Mouse (Mus musculus) left cerebral cortex, adult 18-20 months (tissue): ENCODE measurements around the gene Agr2. TPM values are rescaled to one million over a fixed set of nuclear protein-coding genes. Genes with fewer than 3 reads are reported as not detected.

ENCODE experiments used
- DNase-seq, 2 experiments: peaks; one replicate each; pipeline ENCODE4 v3.0.0; 2021 to 2022; ENCODE audit warnings: low spot score in 2 of 2, mixed read lengths in 1 of 2
- long read RNA-seq, 2 experiments: library from polyadenylated mRNA; stranded (forward); transcript quantifications; one replicate each; pipeline ENCODE4 v2.0.0; 2021
- total RNA-seq, 2 experiments: library from RNA; stranded (reverse); gene quantifications; 2 replicates each; pipeline ENCODE4 v1.2.3; 2021

Gene Agr2
- not detected for total RNA-seq
- long read RNA-seq, experiment 1 = 0 reads
- long read RNA-seq, experiment 2 = 0 reads

- no peak for DNase-seq
Measured at GRCm38 (mm10) chr12:35992711-35993110, at the start of gene Agr2. Gene Agr2, plus strand, starts transcription at chr12:35992907.

- no peak for DNase-seq
Measured at GRCm38 (mm10) chr12:35951757-35952156, 41.0 kb upstream of the Agr2 start.

- no peak for DNase-seq
Measured at GRCm38 (mm10) chr12:35957235-35957634, 35.5 kb upstream of the Agr2 start.

GRCm38 (mm10) chr12:35966098-35966767 is 26.5 kb upstream of the Agr2 start:
- DNase-seq = no peak

GRCm38 (mm10) chr12:35966768-35967141 is 26.0 kb upstream of the Agr2 start:
- DNase-seq = no peak

- no peak for DNase-seq
Measured at GRCm38 (mm10) chr12:35975898-35976297, 16.8 kb upstream of the Agr2 start.

- DNase-seq = no peak
Measured at GRCm38 (mm10) chr12:35977633-35978246, 15.0 kb upstream of the Agr2 start.

GRCm38 (mm10) chr12:35979625-35980024 is 13.1 kb upstream of the Agr2 start:
- DNase-seq = no peak

- DNase-seq = no peak
Measured at GRCm38 (mm10) chr12:35981732-35982360, 10.9 kb upstream of the Agr2 start.

- DNase-seq = no peak
Measured at GRCm38 (mm10) chr12:35983472-35983871, 9.2 kb upstream of the Agr2 start.

GRCm38 (mm10) chr12:35984743-35985142 is 8.0 kb upstream of the Agr2 start:
- DNase-seq = no peak

GRCm38 (mm10) chr12:35993583-35993982 is 876 bp downstream of the Agr2 start:
- DNase-seq = no peak

- DNase-seq = no peak
Measured at GRCm38 (mm10) chr12:35994098-35994497, 1.4 kb downstream of the Agr2 start.

GRCm38 (mm10) chr12:35995799-35996198 is 3.1 kb downstream of the Agr2 start:
- peak in 1 of 2 experiments; percentile 18 for DNase-seq

GRCm38 (mm10) chr12:36004714-36005113 is 12.0 kb downstream of the Agr2 start:
- no peak for DNase-seq

GRCm38 (mm10) chr12:36007581-36007980 is 14.9 kb downstream of the Agr2 start:
- DNase-seq = no peak

- no peak for DNase-seq
Measured at GRCm38 (mm10) chr12:36008364-36009047, 15.8 kb downstream of the Agr2 start.

GRCm38 (mm10) chr12:36013216-36013910 is 20.7 kb downstream of the Agr2 start:
- DNase-seq = no peak

GRCm38 (mm10) chr12:36017791-36018190 is 25.1 kb downstream of the Agr2 start:
- no peak for DNase-seq

GRCm38 (mm10) chr12:36019572-36019971 is 26.9 kb downstream of the Agr2 start:
- no peak for DNase-seq

GRCm38 (mm10) chr12:36020081-36020480 is 27.4 kb downstream of the Agr2 start:
- DNase-seq = no peak
